Mouse (Mus musculus) lung, embryonic 14.5 days (tissue): ENCODE measurements around the gene Nfkbib. TPM values are rescaled to one million over a fixed set of nuclear protein-coding genes. Genes with fewer than 3 reads are reported as not detected.

Source experiments
- ATAC-seq: fragments of 200-750 bp; cut with Nextera tagmentation; 2 replicates; pipeline ENCODE4 v1.8.0; 2017; ENCODE audit warnings: mild to moderate bottlenecking, moderate TSS enrichment, moderate library complexity; ENCODE audit not compliant: insufficient read depth
- DNase-seq: peaks from one replicate; pipeline ENCODE4 v3.0.0-alpha.2; 2015
- H3K27ac ChIP-seq: fragments of 300-500 bp; sonication (generic); 2 replicates; pipeline ENCODE4 v1.5.1; 2014; ENCODE audit warnings: low read depth, mild to moderate bottlenecking, moderate library complexity
- H3K27me3 ChIP-seq: fragments of 300-500 bp; sonication (generic); 2 replicates; pipeline ENCODE4 v1.6.1; 2014; ENCODE audit warnings: low read length, control low read depth; ENCODE audit not compliant: insufficient read depth
- H3K36me3 ChIP-seq: fragments of 300-500 bp; sonication (generic); 2 replicates; pipeline ENCODE4 v1.6.1; 2014; ENCODE audit warnings: control low read depth; ENCODE audit not compliant: insufficient read depth
- H3K4me1 ChIP-seq: fragments of 300-500 bp; sonication (generic); 2 replicates; pipeline ENCODE4 v1.6.1; 2014; ENCODE audit warnings: antibody characterized with exemption, control low read depth; ENCODE audit not compliant: insufficient read depth
- H3K4me2 ChIP-seq: fragments of 300-500 bp; sonication (generic); 2 replicates; pipeline ENCODE4 v1.6.1; 2014; ENCODE audit warnings: mild to moderate bottlenecking
- H3K4me3 ChIP-seq: fragments of 300-500 bp; sonication (generic); 2 replicates; pipeline ENCODE4 v1.5.1; 2014; ENCODE audit warnings: low read depth, low read length
- H3K9ac ChIP-seq: fragments of 300-500 bp; sonication (generic); 2 replicates; pipeline ENCODE4 v1.6.1; 2014
- H3K9me3 ChIP-seq: fragments of 300-500 bp; sonication (generic); 2 replicates; pipeline ENCODE4 v1.6.1; 2016; ENCODE audit warnings: low read depth, low read length, control low read depth
- CTCF ChIP-seq: IDR thresholded peaks from 2 replicates; pipeline ENCODE4 v1.5.1; 2016; ENCODE audit warnings: antibody characterized with exemption, low read depth
- WGBS: fragments of 180-500 bp; shearing (Covaris S2); extraction: QIAGEN DNeasy Blood & Tissue Kit; methylation state at CpG from one replicate; pipeline ENCODE4 v1.1.7; 2014; 5-methylcytosine and 5-hydroxymethylcytosine counted together
- polyA plus RNA-seq: library from polyadenylated mRNA; unstranded; fragments of >200 nt; fragmentation: Nextera tagmentation; extraction: Ambion mirVana; gene quantifications from 2 replicates; pipeline ENCODE4 v1.2.1, GENCODE M21; 2014

Gene Nfkbib
- polyA plus RNA-seq, 1 experiment from 2014 or later = 37.4 TPM

GRCm38 (mm10) chr7:28766910-28767309 is 402 bp downstream of the Nfkbib start:
- Histone ChIP-seq H3K4me2 (peak overlapping the region; percentile 68), H3K4me3 (peak overlapping the region; percentile 64), H3K27me3 (no peaks in the 10 kb centered on the region), H3K27ac (no peak overlapping the region), H3K4me1 (peaks cover 11% of the 10 kb centered on the region; the same call in 1 of the 2 replicates), H3K9ac (peak overlapping the region; percentile 67), H3K9me3 (no peaks in the 10 kb centered on the region), H3K36me3 (0 out of 2 replicates have a peak, but pooled peaks cover 8% of the 10 kb centered on the region)
- DNase-seq = peak; percentile 24
- peak; percentile 15; the same call in 1 of the 2 replicates for ATAC-seq
- TF ChIP-seq CTCF = no peak
- 6% methylated on average over 14 of the region's 14 CpGs for WGBS

- peak within 1 kb of the TSS; percentile 72 for H3K4me2 ChIP-seq
- no peaks in the 10 kb centered on the region for H3K9me3 ChIP-seq
- H3K9ac ChIP-seq = peak within 1 kb of the TSS; percentile 67
- DNase-seq (peak; percentile 99), ATAC-seq (peak; percentile 99)
- H3K4me3 ChIP-seq = peak within 1 kb of the TSS; percentile 64
- peaks cover 13% of the 10 kb centered on the region for H3K36me3 ChIP-seq
- under 1% methylated on average over 45 of the region's 45 CpGs for WGBS
- peaks cover 11% of the 10 kb centered on the region; the same call in 1 of the 2 replicates for H3K4me1 ChIP-seq
- peak; percentile 18; the same call in 1 of the 2 replicates for TF ChIP-seq CTCF
- H3K27me3 ChIP-seq = no peaks in the 10 kb centered on the region
- no peak within 1 kb of the TSS for H3K27ac ChIP-seq
These were observed 986 bp downstream of the Nfkbib start, which contains the start of gene Sirt2 for GRCm38 (mm10) chr7:28766173-28766879. Gene Sirt2 (plus strand): TSS chr7:28766735.

GRCm38 (mm10) chr7:28765211-28765610 is 2.1 kb downstream of the Nfkbib start:
- Histone ChIP-seq H3K27me3 (no peaks in the 10 kb centered on the region), H3K4me1 (peaks cover 11% of the 10 kb centered on the region; the same call in 1 of the 2 replicates), H3K27ac (no peak overlapping the region), H3K4me2 (peak overlapping the region; percentile 72), H3K9ac (no peak overlapping the region), H3K9me3 (no peaks in the 10 kb centered on the region), H3K36me3 (peaks cover 23% of the 10 kb centered on the region), H3K4me3 (peak overlapping the region; percentile 64; the same call in 1 of the 2 replicates)
- TF ChIP-seq CTCF = no peak
- WGBS = 87% methylated on average over 6 of the region's 6 CpGs
- DNase-seq (no peak), ATAC-seq (no peak)

GRCm38 (mm10) chr7:28761907-28762306 is 5.4 kb downstream of the Nfkbib start:
- no peak for TF ChIP-seq CTCF
- Histone ChIP-seq H3K9me3 (no peaks in the 10 kb centered on the region), H3K36me3 (peaks cover 42% of the 10 kb centered on the region), H3K27me3 (no peaks in the 10 kb centered on the region), H3K9ac (no peak overlapping the region), H3K4me1 (peaks cover 5% of the 10 kb centered on the region; the same call in 1 of the 2 replicates), H3K4me2 (no peak overlapping the region), H3K4me3 (no peak overlapping the region), H3K27ac (no peak overlapping the region)
- DNase-seq (no peak), ATAC-seq (no peak)
- WGBS = 88% methylated on average over 9 of the region's 9 CpGs

- no peak overlapping the region for H3K27ac ChIP-seq
- H3K9ac ChIP-seq = no peak overlapping the region
- H3K36me3 ChIP-seq = peaks cover 45% of the 10 kb centered on the region
- H3K4me2 ChIP-seq = no peak overlapping the region
- no peaks in the 10 kb centered on the region for H3K4me1 ChIP-seq
- WGBS = 84% methylated on average over 13 of the region's 13 CpGs
- H3K27me3 ChIP-seq = peaks cover 9% of the 10 kb centered on the region; the same call in 1 of the 2 replicates
- no peak overlapping the region for H3K4me3 ChIP-seq
- TF ChIP-seq CTCF = no peak
- no peak for DNase-seq
- ATAC-seq = no peak
- H3K9me3 ChIP-seq = no peaks in the 10 kb centered on the region
These were observed 8.7 kb downstream of the Nfkbib start for GRCm38 (mm10) chr7:28758623-28759022.

- no peak within 1 kb of the TSS for H3K9ac ChIP-seq
- peaks cover 36% of the 10 kb centered on the region; the same call in 1 of the 2 replicates for H3K36me3 ChIP-seq
- H3K4me2 ChIP-seq = peak within 1 kb of the TSS; percentile 23; the same call in 1 of the 2 replicates
- no peak; the same call in 1 of the 2 replicates for ATAC-seq
- no peak within 1 kb of the TSS for H3K27ac ChIP-seq
- H3K27me3 ChIP-seq = peaks cover 9% of the 10 kb centered on the region; the same call in 1 of the 2 replicates
- H3K9me3 ChIP-seq = no peaks in the 10 kb centered on the region
- H3K4me3 ChIP-seq = no peak within 1 kb of the TSS
- 3% methylated on average over 17 of the region's 17 CpGs for WGBS
- no peaks in the 10 kb centered on the region for H3K4me1 ChIP-seq
- TF ChIP-seq CTCF = no peak
- DNase-seq = no peak
These were observed 11.2 kb downstream of the Nfkbib start, which contains the start of gene Ccer2 for GRCm38 (mm10) chr7:28756079-28756478. Gene Ccer2 (plus strand): TSS chr7:28756174.

- H3K36me3 ChIP-seq = peaks cover 29% of the 10 kb centered on the region; the same call in 1 of the 2 replicates
- DNase-seq = no peak
- no peak overlapping the region for H3K27ac ChIP-seq
- no peak overlapping the region for H3K9ac ChIP-seq
- no peaks in the 10 kb centered on the region for H3K4me1 ChIP-seq
- no peak overlapping the region for H3K4me3 ChIP-seq
- TF ChIP-seq CTCF = no peak
- 87% methylated on average over 7 of the region's 7 CpGs for WGBS
- H3K27me3 ChIP-seq = no peaks in the 10 kb centered on the region
- H3K4me2 ChIP-seq = no peak overlapping the region
- ATAC-seq = no peak
- no peaks in the 10 kb centered on the region for H3K9me3 ChIP-seq
These were observed 17.4 kb downstream of the Nfkbib start for GRCm38 (mm10) chr7:28749935-28750334.
